Mouse (Mus musculus) lung, postnatal 0 days (tissue): ENCODE measurements around the gene Treh.

Experiments used
- CTCF ChIP-seq: IDR thresholded peaks from 2 replicates; pipeline ENCODE4 v1.5.1; 2016; ENCODE audit warnings: antibody characterized with exemption, mild to moderate bottlenecking
- EP300 ChIP-seq: IDR thresholded peaks from 2 replicates; pipeline ENCODE4 v1.6.1; 2016; ENCODE audit warnings: antibody characterized with exemption, mild to moderate bottlenecking, control low read depth

DNA sequence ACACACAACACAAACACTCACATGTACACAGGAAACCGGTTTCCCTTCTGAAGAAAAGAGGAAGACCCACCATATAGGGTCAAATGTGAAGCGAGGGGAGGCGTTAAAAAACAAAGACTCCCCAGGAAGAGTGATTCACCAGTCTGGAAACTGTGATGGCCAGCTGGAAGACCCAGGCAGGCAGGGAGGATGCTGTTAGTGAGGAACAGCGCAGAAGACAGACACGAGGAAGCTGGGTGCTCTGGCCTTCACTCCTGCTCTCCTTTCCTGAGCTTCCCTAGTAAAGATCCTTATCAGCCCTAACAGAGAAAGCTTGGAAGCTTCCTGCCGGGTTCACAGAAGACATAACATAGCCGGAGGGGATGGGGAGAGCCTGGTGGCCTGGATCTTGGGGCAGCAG is 50.0 kb downstream of the Treh start:
- TF ChIP-seq CTCF (no peak), EP300 (peak; percentile 79)
